Mouse (Mus musculus): ENCODE measurements around the gene Cacna1b.

GRCm38 (mm10) chr2:24787250-24787649, 24.3 kb upstream of the Cacna1b start:
- TF ChIP-seq EP300 (IDR thresholded peaks at IDR 0.05; ENCODE audit: low read depth): no peak
- no peak for TF ChIP-seq CTCF (IDR thresholded peaks at IDR 0.05; ENCODE audit: low read depth)
